Mouse (Mus musculus) thymus, adult 2 months (tissue): Measurements from ENCODE around the gene Hkdc1.

Experiments used
- CTCF ChIP-seq: fragments of 200-500 bp; IDR thresholded peaks from 2 replicates; pipeline ENCODE4 v1.5.1; 2012; ENCODE audit warnings: mild to moderate bottlenecking, control low read depth, low read length, moderate library complexity, borderline replicate concordance; ENCODE audit not compliant: control insufficient read depth, poor library complexity, insufficient read depth; ENCODE audit errors: extremely low read depth
- POLR2A ChIP-seq: fragments of 200-500 bp; IDR thresholded peaks from 2 replicates; pipeline ENCODE4 v1.6.1; 2012; ENCODE audit warnings: mild to moderate bottlenecking, low read length, control low read depth, moderate library complexity; ENCODE audit not compliant: control insufficient read depth, poor library complexity, insufficient read depth; ENCODE audit errors: extremely low read depth

DNA sequence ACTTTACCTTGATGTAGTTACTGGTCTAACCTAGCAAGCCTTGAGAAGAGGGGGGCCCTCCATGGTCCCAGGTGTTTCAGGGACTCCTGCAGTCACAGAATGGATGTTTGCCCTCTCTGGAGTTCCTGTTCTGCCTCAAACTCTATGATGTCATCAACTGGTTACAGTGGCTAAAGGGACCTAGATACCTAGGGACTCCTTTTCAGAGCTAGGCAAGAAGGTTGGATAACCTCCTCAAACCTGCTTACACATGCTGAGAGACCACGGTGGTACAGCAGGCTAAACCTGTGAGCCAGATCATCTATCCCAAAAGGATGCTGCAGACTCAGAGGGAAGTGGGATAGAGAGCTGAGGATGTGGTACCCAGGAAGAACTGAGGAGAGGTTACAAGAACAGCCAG is 42.5 kb downstream of the Hkdc1 start, which contains the start of gene Hk1:
- TF ChIP-seq CTCF (no peak), POLR2A (no peak)
